Mouse (Mus musculus) kidney, embryonic 16.5 days (tissue): ENCODE measurements around the gene Mars2. TPM values are rescaled to one million over a fixed set of nuclear protein-coding genes. Genes with fewer than 3 reads are reported as not detected.

ENCODE experiments used
- ATAC-seq: fragments of 200-750 bp; cut with Nextera tagmentation; 2 replicates; pipeline ENCODE4 v1.8.0; 2017; ENCODE audit warnings: moderate TSS enrichment; ENCODE audit not compliant: low FRiP score, low TSS enrichment
- H3K27ac ChIP-seq: fragments of 300-500 bp; sonication (generic); 2 replicates; pipeline ENCODE4 v1.5.1; 2014; ENCODE audit warnings: low read length
- H3K27me3 ChIP-seq: fragments of 300-500 bp; sonication (generic); 2 replicates; pipeline ENCODE4 v1.6.1; 2014; ENCODE audit warnings: low read length, control low read depth, mixed read lengths; ENCODE audit not compliant: insufficient read depth
- H3K36me3 ChIP-seq: fragments of 300-500 bp; sonication (generic); 2 replicates; pipeline ENCODE4 v1.6.1; 2014; ENCODE audit warnings: low read length, control low read depth, mixed read lengths; ENCODE audit not compliant: insufficient read depth
- H3K4me1 ChIP-seq: fragments of 300-500 bp; sonication (generic); 2 replicates; pipeline ENCODE4 v1.6.1; 2014; ENCODE audit warnings: low read length, control low read depth, mixed read lengths; ENCODE audit not compliant: insufficient read depth
- H3K4me2 ChIP-seq: fragments of 300-500 bp; sonication (generic); replicated peaks from 2 replicates; pipeline ENCODE4 v1.6.1; 2014; ENCODE audit warnings: low read depth, low read length
- H3K4me3 ChIP-seq: fragments of 300-500 bp; sonication (generic); 2 replicates; pipeline ENCODE4 v1.5.1; 2014; ENCODE audit warnings: mild to moderate bottlenecking, low read length
- H3K9ac ChIP-seq: fragments of 300-500 bp; sonication (generic); replicated peaks from 2 replicates; pipeline ENCODE4 v1.6.1; 2014; ENCODE audit warnings: low read length
- H3K9me3 ChIP-seq: fragments of 300-500 bp; sonication (generic); 2 replicates; pipeline ENCODE4 v1.6.1; 2016; ENCODE audit warnings: low read length, control low read depth
- WGBS: fragments of 180-500 bp; shearing (Covaris S2); extraction: QIAGEN DNeasy Blood & Tissue Kit; methylation state at CpG from one replicate; pipeline ENCODE4 v1.1.7; 2014; 5-methylcytosine and 5-hydroxymethylcytosine counted together
- polyA plus RNA-seq: library from polyadenylated mRNA; unstranded; fragments of >200 nt; fragmentation: Nextera tagmentation; extraction: Ambion mirVana; gene quantifications from 2 replicates; pipeline ENCODE4 v1.2.1, GENCODE M21; 2015

Mars2 gene
- 2.2 and 2.6 TPM in 2 replicates for polyA plus RNA-seq

GRCm38 (mm10) chr1:55236890-55237642 lies at the start of gene Mars2:
Gene Mars2, plus strand, starts transcription at chr1:55237177.
- Histone ChIP-seq H3K27ac (peak within 1 kb of the TSS; percentile 72), H3K4me3 (peak within 1 kb of the TSS; percentile 91), H3K4me2 (peak within 1 kb of the TSS; percentile 87), H3K9me3 (no peaks in the 10 kb centered on the region), H3K9ac (peak within 1 kb of the TSS; percentile 76), H3K36me3 (no peaks in the 10 kb centered on the region), H3K4me1 (peaks cover 29% of the 10 kb centered on the region), H3K27me3 (no peaks in the 10 kb centered on the region)
- peak; percentile 99 for ATAC-seq
- under 1% methylated on average over 82 of the region's 82 CpGs for WGBS

GRCm38 (mm10) chr1:55192015-55192414 lies 45.0 kb upstream of the Mars2 start:
- Histone ChIP-seq H3K4me2 (peak overlapping the region; percentile 42), H3K9ac (peak overlapping the region; percentile 27; the same call in 1 of the 2 replicates), H3K27ac (peak overlapping the region; percentile 16; the same call in 1 of the 2 replicates), H3K9me3 (no peaks in the 10 kb centered on the region), H3K36me3 (no peaks in the 10 kb centered on the region), H3K27me3 (no peaks in the 10 kb centered on the region), H3K4me3 (peak overlapping the region; percentile 33), H3K4me1 (peaks cover 19% of the 10 kb centered on the region)
- 17% methylated on average over 8 of the region's 8 CpGs for WGBS
- ATAC-seq: peak; percentile 73

GRCm38 (mm10) chr1:55192824-55193223 lies 44.2 kb upstream of the Mars2 start:
- Histone ChIP-seq H3K36me3 (no peaks in the 10 kb centered on the region), H3K4me2 (no peak overlapping the region), H3K9me3 (no peaks in the 10 kb centered on the region), H3K9ac (no peak overlapping the region), H3K27me3 (no peaks in the 10 kb centered on the region), H3K4me1 (peaks cover 19% of the 10 kb centered on the region), H3K27ac (peak overlapping the region; percentile 72), H3K4me3 (no peak overlapping the region)
- WGBS: 53% methylated on average over 3 of the region's 3 CpGs
- ATAC-seq: 0 out of 2 replicates have a peak, but pooled peaks have one; percentile 25

GRCm38 (mm10) chr1:55193316-55193715 lies 43.7 kb upstream of the Mars2 start:
- no peak overlapping the region for H3K9ac ChIP-seq
- H3K27me3 ChIP-seq: no peaks in the 10 kb centered on the region
- peaks cover 21% of the 10 kb centered on the region for H3K4me1 ChIP-seq
- 45% methylated on average over 2 of the region's 2 CpGs for WGBS
- no peak overlapping the region for H3K4me3 ChIP-seq
- H3K4me2 ChIP-seq: no peak overlapping the region
- H3K36me3 ChIP-seq: no peaks in the 10 kb centered on the region
- peak; percentile 74 for ATAC-seq
- peak overlapping the region; percentile 72 for H3K27ac ChIP-seq
- H3K9me3 ChIP-seq: no peaks in the 10 kb centered on the region

- no peaks in the 10 kb centered on the region for H3K27me3 ChIP-seq
- H3K36me3 ChIP-seq: no peaks in the 10 kb centered on the region
- H3K9ac ChIP-seq: no peak overlapping the region
- peaks cover 29% of the 10 kb centered on the region for H3K4me1 ChIP-seq
- ATAC-seq: no peak
- H3K27ac ChIP-seq: peak overlapping the region; percentile 44; the same call in 1 of the 2 replicates
- 63% methylated on average over 19 of the region's 19 CpGs for WGBS
- H3K4me2 ChIP-seq: no peak overlapping the region
- H3K4me3 ChIP-seq: no peak overlapping the region
- no peaks in the 10 kb centered on the region for H3K9me3 ChIP-seq
Measured at GRCm38 (mm10) chr1:55194064-55194915, 42.7 kb upstream of the Mars2 start.

GRCm38 (mm10) chr1:55195021-55195420 lies 42.0 kb upstream of the Mars2 start:
- Histone ChIP-seq H3K4me1 (peaks cover 29% of the 10 kb centered on the region), H3K27ac (no peak overlapping the region), H3K4me3 (no peak overlapping the region), H3K27me3 (no peaks in the 10 kb centered on the region), H3K36me3 (no peaks in the 10 kb centered on the region), H3K9ac (no peak overlapping the region), H3K4me2 (no peak overlapping the region), H3K9me3 (no peaks in the 10 kb centered on the region)
- WGBS: 82% methylated on average over 4 of the region's 4 CpGs
- ATAC-seq: no peak

GRCm38 (mm10) chr1:55196327-55197003 lies 40.5 kb upstream of the Mars2 start:
- ATAC-seq: no peak
- no peaks in the 10 kb centered on the region for H3K9me3 ChIP-seq
- peaks cover 29% of the 10 kb centered on the region for H3K4me1 ChIP-seq
- H3K27me3 ChIP-seq: no peaks in the 10 kb centered on the region
- peak overlapping the region; percentile 11; the same call in 1 of the 2 replicates for H3K27ac ChIP-seq
- H3K36me3 ChIP-seq: no peaks in the 10 kb centered on the region
- H3K4me3 ChIP-seq: no peak overlapping the region
- H3K4me2 ChIP-seq: no peak overlapping the region
- no peak overlapping the region for H3K9ac ChIP-seq
- 60% methylated on average over 6 of the region's 6 CpGs for WGBS

- Histone ChIP-seq H3K9me3 (no peaks in the 10 kb centered on the region), H3K27ac (no peak overlapping the region), H3K9ac (no peak overlapping the region), H3K4me1 (peaks cover 14% of the 10 kb centered on the region; the same call in 1 of the 2 replicates), H3K36me3 (no peaks in the 10 kb centered on the region), H3K27me3 (no peaks in the 10 kb centered on the region), H3K4me2 (no peak overlapping the region), H3K4me3 (no peak overlapping the region)
- 42% methylated on average over 3 of the region's 3 CpGs for WGBS
- ATAC-seq: no peak
Measured at GRCm38 (mm10) chr1:55198719-55199118, 38.3 kb upstream of the Mars2 start.
